Mouse (Mus musculus) hindbrain, embryonic 15.5 days (tissue): ENCODE results near the gene Mrpl4. TPM values are rescaled to one million over a fixed set of nuclear protein-coding genes. Genes with fewer than 3 reads are reported as not detected.

Experiments
- ATAC-seq: fragments of 200-750 bp; cut with Nextera tagmentation; 2 replicates; pipeline ENCODE4 v1.8.0; 2017; ENCODE audit warnings: low read depth, moderate number of reproducible peaks, moderate TSS enrichment; ENCODE audit not compliant: low FRiP score
- H3K27ac ChIP-seq: fragments of 300-500 bp; sonication (generic); replicated peaks from 2 replicates; pipeline ENCODE4 v1.5.1; 2015; ENCODE audit warnings: mild to moderate bottlenecking, inconsistent platforms
- H3K27me3 ChIP-seq: fragments of 300-500 bp; sonication (generic); 2 replicates; pipeline ENCODE4 v1.6.1; 2015; ENCODE audit warnings: control low read depth, inconsistent platforms
- H3K36me3 ChIP-seq: fragments of 300-500 bp; sonication (generic); 2 replicates; pipeline ENCODE4 v1.6.1; 2015; ENCODE audit warnings: control low read depth, inconsistent platforms
- H3K4me1 ChIP-seq: fragments of 300-500 bp; sonication (generic); replicated peaks from 2 replicates; pipeline ENCODE4 v1.6.1; 2015; ENCODE audit warnings: control low read depth, inconsistent platforms
- H3K4me2 ChIP-seq: fragments of 300-500 bp; sonication (generic); 2 replicates; pipeline ENCODE4 v1.6.1; 2015; ENCODE audit warnings: moderate library complexity, mild to moderate bottlenecking, inconsistent platforms
- H3K4me3 ChIP-seq: fragments of 300-500 bp; sonication (generic); 2 replicates; pipeline ENCODE4 v1.5.1; 2015; ENCODE audit warnings: mild to moderate bottlenecking, inconsistent platforms
- H3K9ac ChIP-seq: fragments of 300-500 bp; sonication (generic); 2 replicates; pipeline ENCODE4 v1.6.1; 2015; ENCODE audit warnings: inconsistent platforms
- H3K9me3 ChIP-seq: fragments of 300-500 bp; sonication (generic); 2 replicates; pipeline ENCODE4 v1.6.1; 2016; ENCODE audit warnings: control low read depth, inconsistent platforms
- WGBS: fragments of 180-500 bp; shearing (Covaris S2); methylation state at CpG from one replicate; pipeline ENCODE4 v1.1.7; 2015; 5-methylcytosine and 5-hydroxymethylcytosine counted together
- polyA plus RNA-seq: library from polyadenylated mRNA; unstranded; fragments of >200 nt; fragmentation: Nextera tagmentation; extraction: Ambion mirVana; gene quantifications from 2 replicates; pipeline ENCODE4 v1.2.1, GENCODE M21; 2015

Mrpl4 gene
- polyA plus RNA-seq, 1 experiment from 2014 or later: 114 TPM

DNA sequence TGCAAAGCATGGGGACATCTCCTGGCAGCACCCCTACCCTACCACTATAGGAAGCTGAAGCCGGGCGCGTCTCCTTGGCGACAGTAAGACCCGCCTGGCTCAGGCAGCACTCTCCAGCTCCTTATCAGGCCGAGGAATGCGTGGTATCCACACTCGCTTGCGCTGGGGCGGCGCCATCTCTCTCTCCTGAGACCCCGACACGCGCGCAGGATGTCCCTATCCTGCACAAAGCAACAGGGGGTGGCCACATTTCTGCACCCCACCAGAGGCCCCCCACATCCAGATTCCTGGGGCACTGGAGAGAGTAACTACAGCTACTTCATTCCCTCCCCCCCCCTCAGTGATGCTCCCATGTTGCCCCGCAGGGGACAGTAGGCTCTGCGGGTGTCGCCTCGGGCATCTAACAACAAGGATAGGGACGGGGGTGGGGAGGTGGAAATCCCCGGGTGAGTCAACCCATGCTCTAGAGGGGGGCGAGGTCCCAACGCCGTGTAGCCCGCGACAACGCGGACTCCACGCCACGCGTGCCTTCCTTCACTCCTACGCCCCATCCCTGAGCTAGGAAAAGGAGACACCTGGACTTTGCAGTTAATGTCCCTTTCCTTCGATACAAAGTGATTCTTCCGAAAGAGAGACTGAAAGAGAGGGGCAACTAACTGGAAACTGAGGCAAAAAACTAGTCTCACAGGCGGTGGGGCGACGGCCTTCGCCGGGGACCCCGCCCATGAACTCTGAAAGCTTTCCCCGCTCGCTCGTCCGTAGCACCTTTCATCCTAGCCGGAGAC lies 26.9 kb upstream of the Mrpl4 start:
- ATAC-seq: peak; percentile 17; the same call in 1 of the 2 replicates
- Histone ChIP-seq H3K36me3 (no peaks in the 10 kb centered on the region), H3K4me1 (peaks cover 34% of the 10 kb centered on the region), H3K9me3 (no peaks in the 10 kb centered on the region), H3K27me3 (no peaks in the 10 kb centered on the region), H3K4me2 (peak overlapping the region; percentile 98), H3K4me3 (peak overlapping the region; percentile 75), H3K27ac (no peak overlapping the region; the same call in 1 of the 2 replicates), H3K9ac (peak overlapping the region; percentile 68)
- WGBS: under 1% methylated on average over 45 of the region's 45 CpGs

DNA sequence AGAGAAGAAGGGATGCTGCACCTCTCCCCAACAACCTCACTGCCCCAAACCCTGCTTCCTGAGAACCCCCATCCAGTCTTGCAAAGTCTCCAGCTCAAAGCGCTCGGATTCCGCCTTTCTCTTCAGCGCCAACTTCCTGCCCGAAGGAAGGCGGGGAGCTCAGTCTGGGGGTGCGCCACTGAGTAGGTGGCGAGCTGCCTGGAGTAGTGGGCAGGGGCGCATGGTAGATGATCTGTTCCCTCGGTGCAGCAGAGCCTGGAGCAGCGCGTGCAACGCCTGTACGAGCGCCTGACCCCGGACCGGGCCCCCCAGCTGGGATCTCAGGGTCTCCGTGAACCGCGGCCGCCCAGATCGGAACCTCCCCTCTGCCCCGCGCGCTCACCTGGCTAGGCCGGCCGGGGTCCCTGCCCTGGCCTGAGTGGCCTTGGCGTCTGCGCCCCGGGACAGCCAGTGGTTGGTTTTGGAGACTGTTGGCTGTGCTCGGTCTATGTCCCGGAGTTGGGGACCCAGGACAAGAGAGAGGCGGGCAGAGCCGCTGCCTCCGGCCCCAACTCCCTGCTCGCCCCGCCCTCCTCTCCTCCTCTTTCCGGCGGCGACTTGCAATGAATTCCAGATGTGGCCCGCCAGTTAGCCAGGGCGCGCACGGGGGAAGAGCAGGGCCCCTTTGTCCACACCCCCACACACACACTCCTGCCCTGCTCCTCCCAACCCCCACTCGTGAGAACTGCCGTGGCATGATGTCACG lies 26.1 kb upstream of the Mrpl4 start, which contains the start of gene S1pr2:
TSS of gene S1pr2 (minus strand) at position 566 of the 745 bp plus-strand sequence.
- WGBS: under 1% methylated on average over 46 of the region's 47 CpGs
- Histone ChIP-seq H3K4me3 (peak within 1 kb of the TSS; percentile 75), H3K27me3 (no peaks in the 10 kb centered on the region), H3K9me3 (no peaks in the 10 kb centered on the region), H3K9ac (peak within 1 kb of the TSS; percentile 68), H3K27ac (peak within 1 kb of the TSS; percentile 69), H3K36me3 (no peaks in the 10 kb centered on the region), H3K4me2 (peak within 1 kb of the TSS; percentile 98), H3K4me1 (peaks cover 34% of the 10 kb centered on the region)
- peak; percentile 46 for ATAC-seq

DNA sequence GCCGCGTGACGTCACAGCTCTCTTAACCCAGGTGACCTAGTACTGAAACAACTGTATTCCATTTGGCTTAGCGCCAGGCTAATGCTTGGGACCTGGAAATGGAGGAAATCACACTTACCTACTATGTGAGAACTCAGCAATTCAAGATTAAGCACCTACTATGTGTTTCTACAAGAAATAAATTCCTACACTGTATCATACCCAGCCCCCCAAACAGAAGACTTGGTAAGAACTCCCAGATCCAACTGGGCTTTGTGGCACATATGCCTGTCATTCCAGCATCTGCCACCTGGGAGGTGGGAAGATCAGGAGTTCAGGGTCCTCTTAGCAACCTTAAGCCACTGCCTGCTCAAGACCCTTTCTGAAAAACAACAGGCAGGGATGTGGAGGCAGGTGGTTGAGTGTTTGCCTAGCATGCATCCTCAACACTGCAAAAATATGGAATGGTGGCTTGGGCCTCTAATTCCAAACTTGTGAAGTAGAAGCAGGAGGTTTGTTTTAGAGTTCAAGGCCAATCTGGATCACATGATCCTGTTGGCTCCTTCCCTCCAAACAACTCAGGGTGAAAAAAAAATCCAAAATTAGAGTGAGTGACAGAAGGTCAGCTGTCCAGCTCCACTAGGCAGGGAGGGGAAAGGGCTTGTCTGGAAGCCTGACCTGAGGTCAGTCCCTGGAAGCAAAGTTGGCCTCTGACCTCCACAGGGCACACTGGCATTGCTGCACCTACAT lies 25.4 kb upstream of the Mrpl4 start:
- peaks cover 31% of the 10 kb centered on the region for H3K4me1 ChIP-seq
- peak; percentile 7; the same call in 1 of the 2 replicates for ATAC-seq
- peak overlapping the region; percentile 68; the same call in 1 of the 2 replicates for H3K9ac ChIP-seq
- H3K4me2 ChIP-seq: peak overlapping the region; percentile 98
- H3K36me3 ChIP-seq: no peaks in the 10 kb centered on the region
- H3K9me3 ChIP-seq: no peaks in the 10 kb centered on the region
- H3K4me3 ChIP-seq: peak overlapping the region; percentile 75
- H3K27me3 ChIP-seq: no peaks in the 10 kb centered on the region
- H3K27ac ChIP-seq: no peak overlapping the region; the same call in 1 of the 2 replicates
- 4% methylated on average over 4 of the region's 4 CpGs for WGBS

DNA sequence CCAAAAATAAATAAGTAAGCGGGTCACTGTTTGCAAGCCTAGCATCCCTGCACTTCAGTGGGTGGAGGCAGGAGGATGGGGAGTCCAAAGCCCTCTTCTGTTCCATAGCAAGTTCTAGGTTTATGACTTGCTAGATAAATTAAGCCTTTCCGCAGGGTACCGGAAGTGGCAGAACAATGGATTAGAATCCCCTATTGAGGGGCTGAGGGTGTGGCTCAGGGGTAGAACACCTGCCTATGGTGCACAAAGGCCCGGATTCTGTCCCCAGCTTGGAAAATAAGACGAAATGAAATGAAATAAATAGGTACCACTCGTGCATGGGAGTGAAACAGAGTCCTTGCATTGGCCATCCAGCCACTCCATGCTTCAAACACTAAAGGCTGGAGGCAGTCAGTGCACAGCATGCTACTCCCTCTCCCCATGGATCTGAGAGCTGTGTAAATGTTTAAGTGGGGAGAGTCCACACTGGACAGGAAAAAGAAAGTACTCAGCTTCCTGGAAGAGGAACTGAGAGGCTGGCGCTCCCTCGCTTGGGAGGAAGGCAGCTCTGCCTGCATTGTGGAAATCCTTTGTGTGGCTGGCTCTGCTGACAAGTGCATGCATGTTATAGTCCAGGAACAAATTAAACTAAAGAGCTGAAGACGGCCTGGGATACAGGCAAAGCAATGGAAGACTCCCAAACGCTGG lies 24.0 kb upstream of the Mrpl4 start:
- no peak for ATAC-seq
- Histone ChIP-seq H3K4me2 (no peak overlapping the region), H3K27ac (no peak overlapping the region), H3K9ac (no peak overlapping the region), H3K36me3 (no peaks in the 10 kb centered on the region), H3K4me3 (no peak overlapping the region), H3K4me1 (peaks cover 21% of the 10 kb centered on the region), H3K9me3 (no peaks in the 10 kb centered on the region), H3K27me3 (no peaks in the 10 kb centered on the region)
- 59% methylated on average over 10 of the region's 10 CpGs for WGBS

DNA sequence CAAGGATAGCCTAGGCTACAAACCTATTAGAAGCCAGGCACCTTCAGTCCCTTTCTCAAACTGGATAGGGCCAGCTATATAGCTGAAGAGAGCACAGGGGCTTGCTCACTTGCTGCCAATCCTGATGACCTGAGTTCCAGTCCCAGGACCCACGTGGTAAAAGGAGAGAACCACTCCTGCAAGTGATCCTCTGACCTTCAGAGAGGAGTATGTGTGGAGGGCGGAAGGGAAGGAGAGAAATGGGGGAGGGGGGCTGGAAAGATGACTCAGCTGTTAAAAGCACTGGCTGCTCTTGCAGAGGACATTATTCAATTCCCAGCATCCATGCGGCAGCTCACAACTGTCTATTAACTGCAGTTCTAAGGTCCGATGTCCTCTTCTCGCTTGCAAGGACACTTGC lies 23.4 kb upstream of the Mrpl4 start:
- H3K36me3 ChIP-seq: no peaks in the 10 kb centered on the region
- H3K4me1 ChIP-seq: peaks cover 17% of the 10 kb centered on the region
- no peak overlapping the region for H3K9ac ChIP-seq
- H3K27me3 ChIP-seq: no peaks in the 10 kb centered on the region
- no peak for ATAC-seq
- H3K4me2 ChIP-seq: no peak overlapping the region
- no peaks in the 10 kb centered on the region for H3K9me3 ChIP-seq
- no peak overlapping the region for H3K4me3 ChIP-seq
- WGBS: 67% methylated on average over 5 of the region's 5 CpGs
- no peak overlapping the region for H3K27ac ChIP-seq

DNA sequence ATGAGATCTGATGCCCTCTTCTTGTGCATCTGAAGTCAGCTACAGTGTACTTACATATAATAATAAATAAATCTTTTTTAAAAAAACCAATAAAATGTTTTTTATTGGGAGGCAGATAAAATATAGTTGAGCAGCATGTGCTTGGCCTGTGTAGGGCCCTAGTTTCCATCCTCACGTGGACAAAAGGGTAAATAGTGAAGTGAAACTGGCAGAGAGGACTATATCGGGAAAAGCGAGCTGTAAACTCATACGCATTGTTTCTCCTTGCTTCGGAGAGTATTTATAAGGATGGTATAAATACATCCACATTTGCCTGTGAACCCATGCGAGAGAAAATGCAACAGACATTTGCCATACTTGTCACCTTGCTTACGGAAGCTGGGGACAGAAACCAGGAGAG lies 22.8 kb upstream of the Mrpl4 start:
- no peak overlapping the region for H3K4me3 ChIP-seq
- no peak overlapping the region for H3K9ac ChIP-seq
- no peak overlapping the region for H3K4me2 ChIP-seq
- 88% methylated on average over 7 of the region's 7 CpGs for WGBS
- H3K36me3 ChIP-seq: no peaks in the 10 kb centered on the region
- no peak for ATAC-seq
- H3K9me3 ChIP-seq: no peaks in the 10 kb centered on the region
- peaks cover 13% of the 10 kb centered on the region for H3K4me1 ChIP-seq
- no peaks in the 10 kb centered on the region for H3K27me3 ChIP-seq
- no peak overlapping the region for H3K27ac ChIP-seq

DNA sequence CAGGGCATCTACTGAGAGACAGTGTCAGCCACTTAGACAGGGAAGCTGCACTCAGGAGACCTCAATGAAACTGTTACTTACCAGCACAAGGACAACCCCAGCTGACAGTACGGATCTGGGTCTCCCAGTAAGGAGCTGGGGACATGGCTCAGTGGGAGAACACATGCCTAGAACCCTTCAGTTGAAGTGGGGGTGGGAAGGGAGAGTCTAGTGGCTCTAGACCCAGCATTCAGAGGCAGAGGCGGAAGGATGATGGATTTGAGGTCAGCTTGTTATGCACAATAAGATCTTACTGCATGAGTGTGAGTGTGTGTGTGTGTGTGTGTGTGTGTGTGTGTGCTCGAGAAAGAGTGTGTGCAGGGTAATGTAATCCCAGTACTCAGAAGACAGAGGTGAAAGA lies 20.4 kb upstream of the Mrpl4 start:
- Histone ChIP-seq H3K4me2 (no peak overlapping the region), H3K9ac (no peak overlapping the region), H3K36me3 (no peaks in the 10 kb centered on the region), H3K4me3 (no peak overlapping the region), H3K27ac (no peak overlapping the region), H3K27me3 (no peaks in the 10 kb centered on the region), H3K4me1 (no peaks in the 10 kb centered on the region), H3K9me3 (no peaks in the 10 kb centered on the region)
- ATAC-seq: no peak
- 74% methylated on average over 3 of the region's 3 CpGs for WGBS

DNA sequence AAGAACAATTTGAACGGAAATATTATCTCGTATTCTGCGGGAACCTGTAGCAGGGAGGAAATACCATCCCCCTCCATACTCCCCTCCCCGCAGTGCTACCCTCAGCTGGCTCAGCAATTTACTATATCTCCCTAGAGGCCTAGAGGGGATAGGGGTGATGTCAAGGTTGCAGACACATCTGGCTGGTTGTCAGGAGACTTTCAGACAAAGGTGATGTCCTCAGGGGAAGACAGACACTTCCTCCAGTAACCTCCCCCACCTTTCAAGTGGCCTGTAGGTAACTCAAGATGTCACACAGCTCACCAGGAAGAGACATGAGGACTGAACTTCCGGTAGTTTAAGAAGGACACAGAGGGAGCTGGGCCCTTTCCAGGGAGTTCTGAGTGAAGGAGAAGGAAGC lies 19.4 kb upstream of the Mrpl4 start:
- no peak for ATAC-seq
- WGBS: 70% methylated on average over 5 of the region's 5 CpGs
- H3K9me3 ChIP-seq: no peaks in the 10 kb centered on the region

DNA sequence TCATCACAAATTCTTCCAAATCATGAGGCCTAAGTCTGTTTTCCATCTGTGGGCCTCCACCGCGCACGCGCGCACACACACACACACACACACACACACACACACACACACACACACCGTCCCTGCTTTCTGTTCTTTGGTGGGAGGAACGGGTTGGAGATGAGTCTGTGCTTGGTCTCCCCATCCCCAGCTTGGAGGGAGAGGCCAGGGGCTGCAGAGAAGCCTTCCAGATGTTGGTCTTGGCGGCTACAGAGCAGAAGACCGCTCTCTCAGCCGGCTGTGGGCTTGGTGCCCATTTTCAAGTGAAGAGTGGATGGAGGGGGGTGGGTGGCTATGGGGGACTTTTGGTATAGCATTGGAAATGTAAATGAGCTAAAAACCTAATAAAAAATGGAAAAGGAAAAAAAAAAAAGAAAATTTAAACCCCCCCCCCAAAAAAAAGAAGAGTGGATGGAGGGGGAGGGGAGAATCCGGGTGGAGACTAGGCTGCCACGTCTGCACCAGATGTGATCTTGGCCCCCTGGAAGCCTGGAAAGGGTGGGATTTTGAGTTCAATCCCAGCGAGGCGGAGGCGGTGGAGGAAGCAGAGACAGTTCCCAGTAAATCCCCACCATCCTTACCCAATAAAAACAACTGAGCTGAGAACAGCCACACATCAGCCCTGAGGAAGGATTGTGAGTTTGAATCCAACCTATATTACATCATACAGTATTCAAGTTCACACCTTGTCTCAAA lies 15.4 kb upstream of the Mrpl4 start:
- no peak overlapping the region for H3K4me2 ChIP-seq
- 61% methylated on average over 15 of the region's 15 CpGs for WGBS
- no peaks in the 10 kb centered on the region for H3K9me3 ChIP-seq
- H3K4me3 ChIP-seq: no peak overlapping the region
- ATAC-seq: no peak
- H3K4me1 ChIP-seq: peaks cover 3% of the 10 kb centered on the region; the same call in 1 of the 2 replicates
- no peaks in the 10 kb centered on the region for H3K36me3 ChIP-seq
- H3K27me3 ChIP-seq: no peaks in the 10 kb centered on the region
- no peak overlapping the region for H3K27ac ChIP-seq
- no peak overlapping the region for H3K9ac ChIP-seq

More for the DNA sequence above, 19.4 kb upstream of the Mrpl4 start:
- no peak overlapping the region for H3K27ac ChIP-seq
- no peaks in the 10 kb centered on the region for H3K4me1 ChIP-seq
- no peak overlapping the region for H3K4me2 ChIP-seq
- no peak overlapping the region for H3K4me3 ChIP-seq
- no peak overlapping the region for H3K9ac ChIP-seq
- no peaks in the 10 kb centered on the region for H3K27me3 ChIP-seq
- no peaks in the 10 kb centered on the region for H3K36me3 ChIP-seq

DNA sequence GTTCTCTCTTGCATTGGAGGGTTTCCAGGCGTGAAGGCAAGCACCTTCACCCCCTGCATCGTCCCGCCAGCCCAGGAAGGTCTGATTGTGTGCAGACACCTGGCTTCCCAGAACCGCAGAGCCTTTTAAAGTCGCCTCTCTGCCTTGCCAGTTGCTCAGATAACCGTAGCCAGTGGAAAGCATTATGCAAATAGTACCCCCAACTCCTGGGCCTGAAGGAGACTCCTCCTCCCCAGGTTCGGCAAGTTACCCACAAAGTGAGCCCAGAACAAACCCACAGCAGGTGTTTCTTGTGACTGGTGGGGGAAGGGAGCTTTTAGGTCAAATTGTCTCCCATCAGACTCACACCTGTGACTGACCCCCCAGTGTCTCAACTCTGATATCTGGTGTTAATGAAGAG lies 14.6 kb upstream of the Mrpl4 start:
- Histone ChIP-seq H3K36me3 (no peaks in the 10 kb centered on the region), H3K9me3 (no peaks in the 10 kb centered on the region)

DNA sequence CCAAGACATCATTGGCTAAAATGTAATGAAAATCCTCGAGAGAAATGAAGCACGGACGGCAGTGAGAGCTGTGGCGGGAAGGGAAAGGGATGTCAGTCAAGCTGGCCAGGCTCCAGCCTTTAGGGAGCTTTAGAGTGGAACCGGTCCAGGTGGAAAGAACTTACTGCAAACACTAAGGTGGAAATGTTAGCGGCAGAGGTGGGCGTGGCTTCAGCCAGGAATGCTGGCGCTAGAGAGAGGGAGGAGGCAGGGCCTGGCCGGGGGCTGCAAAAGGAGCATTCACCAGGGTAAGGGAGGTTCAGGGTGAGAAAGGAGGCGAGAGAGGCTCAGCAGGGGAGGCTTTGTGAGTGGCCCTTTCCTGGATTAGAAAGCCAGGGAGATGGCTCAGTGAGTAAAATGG lies 11.7 kb upstream of the Mrpl4 start:
- no peak overlapping the region for H3K27ac ChIP-seq
- H3K4me3 ChIP-seq: no peak overlapping the region; the same call in 1 of the 2 replicates
- ATAC-seq: no peak
- H3K4me1 ChIP-seq: peaks cover 3% of the 10 kb centered on the region; the same call in 1 of the 2 replicates
- 2% methylated on average over 10 of the region's 10 CpGs for WGBS
- no peaks in the 10 kb centered on the region for H3K9me3 ChIP-seq
- no peaks in the 10 kb centered on the region for H3K36me3 ChIP-seq
- H3K4me2 ChIP-seq: peak overlapping the region; percentile 35
- H3K9ac ChIP-seq: no peak overlapping the region
- H3K27me3 ChIP-seq: no peaks in the 10 kb centered on the region

More for the DNA sequence above, 14.6 kb upstream of the Mrpl4 start:
- ATAC-seq: no peak
- Histone ChIP-seq H3K9ac (no peak overlapping the region), H3K4me3 (no peak overlapping the region), H3K27ac (no peak overlapping the region), H3K27me3 (no peaks in the 10 kb centered on the region), H3K4me2 (no peak overlapping the region), H3K4me1 (peaks cover 3% of the 10 kb centered on the region; the same call in 1 of the 2 replicates)
- 24% methylated on average over 7 of the region's 7 CpGs for WGBS
